Mouse (Mus musculus) kidney, adult 11 months (tissue): ENCODE measurements at regions not wholly inside any gene's neighbourhood (a gene's known extent, or its start where the extent isn't known, plus 50 kb on each side); places are given as distances from the start of the nearest gene placed in this dataset.

Experiments used
- DNase-seq: peaks from one replicate; pipeline ENCODE4 v3.0.0; 2022

DNA sequence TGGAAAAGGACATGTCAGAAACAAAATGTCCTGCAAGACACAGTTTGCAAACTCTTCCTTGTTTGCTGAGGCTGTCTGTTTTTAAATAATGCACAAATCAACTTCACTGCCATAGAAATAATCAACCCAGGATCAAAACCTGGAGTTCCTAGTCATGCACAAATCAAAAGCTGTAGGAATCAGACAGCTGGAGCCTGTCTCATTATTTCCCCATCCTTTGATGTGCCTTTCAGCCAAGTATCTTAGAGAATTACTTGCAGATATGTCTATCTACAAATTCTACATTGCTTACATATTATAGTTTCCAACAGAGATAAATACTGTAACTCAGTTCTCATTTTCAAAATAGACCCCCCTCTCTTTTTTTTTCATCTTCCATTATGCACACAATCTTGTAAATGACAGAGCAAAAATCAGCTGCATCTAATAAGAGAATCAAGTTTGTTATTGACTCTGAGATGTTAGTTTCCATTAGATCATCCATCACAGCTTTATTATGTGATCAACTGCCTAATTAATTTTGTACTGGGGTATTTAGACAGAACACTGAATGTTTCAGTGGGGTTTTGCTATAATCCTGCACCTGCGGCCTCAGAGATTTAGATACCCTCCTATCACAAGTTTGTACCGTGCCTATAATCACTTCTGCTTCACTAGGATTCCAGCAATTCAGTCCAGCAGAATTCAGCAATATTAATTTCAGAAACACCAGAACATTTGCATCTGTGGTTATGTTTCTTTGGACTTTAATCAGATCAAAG, 798.9 kb upstream of the Tenm2 start:
- no peak for DNase-seq

DNA sequence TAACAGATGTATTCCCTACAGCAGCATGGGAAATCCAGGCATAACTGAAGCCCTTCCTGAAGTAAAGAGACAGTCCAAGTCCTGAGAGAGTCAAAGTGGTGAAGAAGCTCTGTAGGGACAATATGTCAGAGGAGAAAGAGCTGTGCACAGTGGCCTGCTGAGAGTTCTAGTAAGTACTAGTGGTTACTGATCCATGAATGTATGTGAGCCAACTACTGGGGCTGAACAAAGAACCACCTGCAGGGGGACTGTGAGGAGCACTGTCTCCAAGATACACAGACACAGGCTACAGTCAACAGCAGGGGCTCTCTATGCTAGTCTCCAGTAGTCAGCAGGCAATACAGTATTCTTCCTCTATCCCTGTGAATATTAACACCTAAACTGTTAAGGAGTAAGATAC, 785.9 kb upstream of the Tenm2 start:
- DNase-seq: no peak

DNA sequence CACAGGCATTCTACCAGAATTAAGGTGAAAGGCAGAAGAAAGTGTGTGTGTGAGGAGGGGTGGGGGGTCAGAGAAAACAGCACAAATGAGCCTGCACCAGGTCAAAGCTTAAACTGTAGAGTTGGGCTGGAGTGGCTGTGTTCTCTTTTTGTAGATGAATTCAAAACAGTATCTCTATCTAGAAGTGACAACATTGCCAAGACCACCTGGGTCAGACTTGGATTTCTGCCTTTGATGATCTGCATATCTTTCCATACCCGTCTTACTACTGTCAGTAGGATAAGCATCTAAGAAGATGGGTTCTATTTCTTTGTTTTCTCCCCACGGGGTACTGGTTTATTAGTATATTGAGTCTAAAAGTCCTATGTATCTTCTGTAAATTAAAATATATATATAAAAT, 742.4 kb upstream of the Tenm2 start:
- DNase-seq: no peak

DNA sequence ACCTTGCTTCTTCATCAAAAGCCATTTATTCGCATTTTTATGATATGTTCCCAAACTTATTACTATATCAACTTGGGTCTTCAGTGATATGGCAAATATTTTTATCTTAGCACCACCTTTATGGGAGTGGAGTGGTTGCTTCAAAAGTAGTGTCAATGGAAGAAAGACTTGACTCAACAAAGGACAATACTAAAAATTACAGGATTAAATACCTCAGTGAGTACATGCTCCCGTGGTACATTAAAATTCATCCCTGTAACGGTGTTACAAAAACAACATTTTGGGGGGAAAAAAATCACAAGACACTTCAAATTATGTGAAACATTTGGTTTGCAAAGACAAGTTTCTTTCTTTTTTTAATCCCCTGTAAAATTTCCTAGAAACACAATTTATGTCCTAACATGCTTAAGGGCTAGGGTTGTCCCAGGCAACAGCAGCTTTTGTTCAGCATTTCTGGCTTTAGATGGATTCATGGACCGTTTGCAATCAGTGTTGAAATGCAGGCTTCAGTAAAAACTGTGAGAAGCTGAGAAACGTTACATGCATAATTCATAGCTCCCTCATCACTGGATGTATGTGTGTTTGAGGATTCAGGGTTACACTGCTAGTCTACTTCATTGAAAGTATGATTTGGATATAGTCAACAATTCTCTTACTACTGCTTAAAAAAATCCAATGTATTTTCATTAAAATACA, 700.8 kb upstream of the Tenm2 start:
- DNase-seq: no peak

DNA sequence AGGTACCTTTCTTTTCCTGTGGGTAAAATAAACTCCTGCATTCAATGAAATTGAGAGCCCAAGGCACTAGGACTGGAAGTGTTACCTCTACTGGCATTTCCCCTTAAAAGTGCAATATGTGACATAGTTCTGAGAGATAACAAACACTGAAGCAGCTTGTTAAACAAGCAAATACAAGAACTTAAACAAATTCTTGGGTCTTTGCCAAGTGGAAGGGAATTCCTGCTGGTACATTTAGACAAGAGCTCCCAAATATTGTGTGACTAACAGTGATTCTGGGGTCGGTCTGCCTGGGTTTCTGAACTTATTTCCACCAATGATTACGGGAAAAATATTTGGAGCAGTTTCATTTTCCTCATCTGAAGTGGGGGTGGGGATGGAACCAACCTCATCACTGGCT, 677.4 kb upstream of the Tenm2 start:
- no peak for DNase-seq

DNA sequence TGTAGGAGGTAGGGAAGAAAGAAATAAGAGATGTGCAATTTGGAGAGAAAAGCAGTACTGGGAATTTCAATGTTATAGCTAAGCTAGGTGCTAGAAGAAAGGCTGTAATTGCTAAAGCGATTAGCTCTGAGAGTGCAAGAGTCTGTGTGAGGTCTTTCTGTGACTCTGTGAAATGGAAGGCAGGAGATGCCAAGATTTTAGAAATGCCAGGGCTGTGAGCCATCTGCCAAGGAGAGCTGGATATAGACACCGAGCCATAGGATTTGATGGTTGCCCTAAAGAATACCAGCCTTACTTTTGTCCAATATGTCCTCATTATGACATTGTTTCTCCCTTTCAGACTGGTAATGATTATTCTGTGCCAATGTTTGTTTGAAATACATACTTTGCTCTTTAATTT, 669.2 kb upstream of the Tenm2 start:
- DNase-seq: no peak

DNA sequence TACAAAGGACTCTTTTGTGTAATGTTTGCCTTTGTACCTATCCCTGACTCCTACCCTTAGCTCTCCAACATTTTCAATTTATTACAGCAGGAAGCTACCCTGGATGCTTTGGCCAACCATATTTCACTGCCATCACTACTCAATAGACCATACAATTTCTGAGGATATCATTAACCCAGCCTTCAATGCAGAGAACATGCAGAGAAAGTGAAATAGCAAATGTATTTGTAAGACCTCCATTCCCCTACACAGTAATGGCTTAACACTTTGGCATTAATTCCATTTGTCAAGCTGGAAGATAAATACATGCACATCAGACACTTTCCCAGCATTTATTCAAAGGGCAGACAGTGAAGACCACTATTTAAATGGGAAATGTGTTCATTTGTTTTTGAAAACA, 661.9 kb upstream of the Tenm2 start:
- no peak for DNase-seq

DNA sequence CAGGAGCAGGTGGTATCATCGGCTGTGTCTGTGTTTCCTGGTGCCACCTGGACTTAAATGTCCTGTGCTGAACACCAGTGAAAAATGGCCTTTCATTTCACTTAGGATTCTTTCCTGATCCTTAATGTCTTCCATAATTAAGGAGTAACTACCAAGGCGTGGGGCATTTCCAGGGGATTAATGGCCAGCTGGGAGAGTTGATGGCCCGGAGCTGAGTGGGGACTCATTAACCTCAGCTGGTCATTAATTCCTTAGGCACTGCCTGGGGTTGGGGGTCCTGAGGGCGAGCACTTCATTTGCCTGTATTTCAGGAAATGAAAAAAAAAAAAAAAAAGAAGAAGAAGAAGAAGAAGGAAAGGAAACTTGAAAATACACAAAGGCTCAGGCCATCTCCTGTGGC, 647.0 kb upstream of the Tenm2 start:
- no peak for DNase-seq

DNA sequence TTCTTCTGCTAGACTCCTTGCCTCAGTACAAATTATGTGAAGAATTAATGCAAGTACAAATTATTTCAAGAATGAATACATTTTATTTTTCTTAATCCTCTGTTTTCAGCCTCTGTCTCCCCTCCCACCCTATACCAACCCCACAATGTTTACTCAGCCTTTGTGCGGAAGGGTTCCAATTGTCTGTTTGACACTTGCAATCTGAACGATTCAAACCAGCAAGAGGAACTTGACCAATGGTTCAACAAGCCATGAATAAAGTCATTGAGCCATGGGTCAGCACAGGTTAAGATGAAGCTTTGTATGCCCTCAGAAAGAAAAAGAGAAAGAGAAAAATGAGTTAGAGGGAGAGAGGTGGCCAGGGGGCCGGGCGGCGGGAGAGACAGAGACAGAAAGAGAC, 601.5 kb upstream of the Tenm2 start:
- DNase-seq: no peak

DNA sequence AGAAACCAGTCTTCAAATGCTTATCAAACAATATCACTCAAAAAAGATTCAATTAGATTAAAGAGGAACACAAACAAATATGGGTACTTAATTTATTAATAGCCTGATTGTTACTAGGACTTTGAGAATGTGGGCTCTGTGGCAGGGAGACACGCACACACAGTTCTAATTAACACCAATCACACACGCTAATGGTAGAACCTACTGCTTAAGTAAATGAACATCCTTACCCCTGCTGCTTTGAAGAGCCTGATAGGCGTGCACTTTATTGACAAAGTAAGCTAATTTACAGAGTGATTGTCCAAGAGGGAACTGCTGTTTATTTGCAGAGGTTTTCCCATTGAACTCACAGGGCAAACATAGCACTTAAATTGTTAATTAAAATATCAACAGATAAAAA, 595.2 kb upstream of the Tenm2 start:
- DNase-seq: no peak

DNA sequence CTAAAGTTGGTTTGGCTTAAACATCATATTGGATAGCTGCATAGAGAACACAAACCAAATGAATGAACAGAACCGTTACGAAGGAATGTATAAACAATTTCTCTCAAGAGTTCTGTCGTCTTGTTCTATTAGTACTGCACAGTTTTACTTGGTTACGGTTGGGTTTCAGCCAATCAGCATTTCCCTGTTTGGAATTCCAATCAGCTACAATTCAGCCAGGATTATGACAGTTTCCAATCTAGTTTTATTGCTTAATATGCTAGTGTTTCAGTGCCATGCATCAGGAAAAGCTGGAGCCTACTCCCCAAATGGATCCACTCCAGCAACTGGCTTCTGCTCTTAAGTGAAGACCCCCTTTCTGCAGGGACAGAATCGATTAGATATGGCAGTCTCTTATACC, 571.0 kb upstream of the Tenm2 start:
- no peak for DNase-seq

DNA sequence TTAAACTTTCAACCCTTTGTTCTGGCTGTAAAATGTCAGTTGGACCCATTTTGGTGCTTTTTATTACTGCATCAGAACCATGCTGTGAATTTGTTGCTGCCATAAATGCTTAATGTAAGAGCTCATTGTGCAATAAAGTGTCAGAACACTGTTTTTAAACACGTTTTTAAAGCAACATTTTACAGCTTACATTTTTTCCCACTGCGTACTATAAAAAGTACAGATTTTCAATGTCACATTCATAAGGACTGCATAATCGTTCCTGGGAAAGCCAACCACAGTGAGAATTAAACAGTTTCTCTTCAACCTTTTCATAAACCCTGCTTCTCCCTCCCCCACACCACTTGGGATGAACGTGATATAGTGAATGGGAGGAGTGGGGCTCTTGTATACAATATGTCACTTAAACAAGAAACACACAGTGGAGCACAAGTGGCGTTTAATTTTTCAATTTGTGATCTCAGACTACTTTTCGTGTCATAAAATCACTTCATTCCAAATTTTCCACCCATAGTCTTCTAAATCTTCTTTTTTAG, 563.1 kb upstream of the Tenm2 start:
- DNase-seq: no peak

DNA sequence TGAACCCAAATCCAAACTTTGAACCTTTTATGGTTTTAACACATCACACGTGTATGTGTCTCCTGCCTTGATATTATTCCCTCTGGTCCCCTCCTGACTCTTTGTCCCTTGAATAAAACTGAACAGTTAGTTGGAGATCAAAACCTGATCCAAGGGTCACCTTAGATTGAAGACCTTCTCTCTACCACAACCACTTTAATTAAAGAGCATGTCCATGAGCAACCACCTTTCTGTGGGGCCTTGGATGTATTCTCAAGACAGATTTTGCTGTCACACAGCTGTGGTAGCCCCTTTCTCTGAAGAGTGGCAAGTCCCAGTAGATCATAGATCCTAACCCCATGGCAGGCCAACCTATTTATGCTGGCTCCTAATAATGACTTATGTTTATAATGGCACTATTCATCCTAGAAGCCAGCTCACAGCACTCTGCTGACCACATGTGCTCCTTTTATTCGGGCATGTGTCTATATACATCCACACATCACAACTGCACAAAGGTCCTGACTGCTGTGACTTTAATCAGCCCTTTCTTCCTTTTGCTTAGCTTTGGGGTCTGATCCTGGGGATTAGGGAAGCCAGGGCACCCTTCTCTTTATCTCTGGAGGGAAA, 536.8 kb upstream of the Tenm2 start:
- DNase-seq: no peak

DNA sequence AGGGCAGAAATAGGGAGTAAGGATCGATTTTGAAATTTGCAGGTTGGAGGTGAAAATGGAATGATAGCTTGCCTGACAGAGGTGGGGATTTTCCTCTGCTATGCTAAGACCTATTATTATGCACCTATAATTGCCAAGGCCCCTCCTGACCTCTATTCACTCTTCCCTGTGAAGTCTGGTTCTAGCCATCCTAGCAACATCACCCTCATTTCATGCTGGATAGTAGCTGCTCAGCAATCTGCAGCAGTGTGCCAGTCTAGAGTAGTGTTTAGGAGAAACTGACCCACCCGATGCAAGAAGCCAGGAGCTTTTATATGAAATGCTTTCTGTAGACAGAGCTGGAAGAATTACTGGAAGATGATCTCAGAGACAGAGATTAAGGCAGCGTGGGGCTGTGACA, 535.1 kb upstream of the Tenm2 start:
- no peak for DNase-seq

DNA sequence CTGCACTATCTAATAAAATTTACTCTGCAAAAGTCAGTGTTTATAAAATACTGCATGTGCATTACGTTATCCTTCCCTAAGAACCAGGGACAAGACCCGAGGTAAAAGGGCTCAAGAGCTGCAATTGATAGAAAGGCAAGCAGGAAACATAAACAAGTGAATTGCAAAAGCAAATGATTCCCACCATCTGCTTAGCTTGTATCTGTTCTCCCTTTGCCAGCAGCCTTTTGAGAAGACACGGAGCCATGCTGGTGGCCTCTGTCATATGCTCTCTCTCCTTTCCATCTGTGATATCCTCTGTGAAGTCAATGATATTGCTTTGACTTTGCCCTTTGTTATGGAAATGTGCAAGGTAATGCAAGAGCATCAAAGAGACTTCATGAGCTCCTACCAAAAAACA, 532.4 kb upstream of the Tenm2 start:
- no peak for DNase-seq

DNA sequence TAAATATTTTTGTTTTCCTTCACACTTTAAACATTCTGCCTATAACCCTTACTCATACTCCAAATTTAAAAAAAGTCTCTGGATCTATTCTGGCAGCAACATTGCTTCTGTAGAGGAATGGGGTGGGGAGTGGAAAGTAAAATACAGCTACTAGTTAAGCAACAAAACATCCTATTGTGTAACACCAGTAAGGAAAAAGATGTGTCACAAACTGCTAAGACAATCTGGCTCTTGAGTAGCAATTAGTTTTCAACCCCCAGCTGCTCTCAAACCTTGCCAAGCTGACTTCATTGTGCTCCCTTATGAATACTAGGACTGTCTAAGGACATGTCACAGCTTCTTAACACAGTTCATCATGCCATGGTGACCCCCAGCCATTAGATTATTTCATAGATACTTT, 500.2 kb upstream of the Tenm2 start:
- DNase-seq: no peak

DNA sequence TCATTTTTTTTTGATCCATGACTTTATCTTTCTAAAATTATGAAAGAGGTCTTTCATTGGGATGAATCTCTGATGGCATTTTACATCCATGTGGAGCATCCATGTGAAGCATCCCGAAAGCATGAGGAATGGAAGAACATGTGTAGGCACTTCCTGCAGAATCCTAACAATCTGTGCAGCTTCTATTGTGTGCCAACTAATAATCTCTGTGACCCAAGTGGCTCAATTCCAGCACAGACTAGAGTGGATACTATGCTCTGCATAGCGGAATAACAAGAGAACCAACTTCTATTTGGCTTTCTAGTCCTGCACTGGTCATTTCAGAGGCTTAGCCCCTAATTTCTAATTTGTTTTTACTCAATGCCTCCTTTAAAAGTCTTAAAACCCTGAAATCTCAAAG, 499.7 kb upstream of the Tenm2 start:
- DNase-seq: no peak

DNA sequence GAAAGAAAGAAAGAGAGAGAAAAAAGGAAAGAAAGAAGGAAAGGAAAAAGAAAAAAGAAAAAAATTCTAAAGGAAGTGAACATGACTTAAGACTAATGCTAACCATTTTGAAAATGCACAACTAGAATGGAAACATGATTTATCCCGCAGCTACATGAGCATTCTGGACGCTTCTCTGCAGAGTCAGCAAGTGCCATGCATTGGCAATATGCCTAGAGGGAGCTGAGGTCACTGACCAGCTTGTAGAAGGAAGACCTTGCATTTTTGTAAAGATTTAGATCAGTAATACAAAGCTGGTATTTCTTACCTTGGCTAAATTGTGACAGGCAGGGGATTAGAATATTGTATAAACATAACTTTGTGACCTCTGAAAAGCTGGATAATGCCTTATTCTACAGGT, 461.2 kb upstream of the Tenm2 start:
- DNase-seq: peak; percentile 5

DNA sequence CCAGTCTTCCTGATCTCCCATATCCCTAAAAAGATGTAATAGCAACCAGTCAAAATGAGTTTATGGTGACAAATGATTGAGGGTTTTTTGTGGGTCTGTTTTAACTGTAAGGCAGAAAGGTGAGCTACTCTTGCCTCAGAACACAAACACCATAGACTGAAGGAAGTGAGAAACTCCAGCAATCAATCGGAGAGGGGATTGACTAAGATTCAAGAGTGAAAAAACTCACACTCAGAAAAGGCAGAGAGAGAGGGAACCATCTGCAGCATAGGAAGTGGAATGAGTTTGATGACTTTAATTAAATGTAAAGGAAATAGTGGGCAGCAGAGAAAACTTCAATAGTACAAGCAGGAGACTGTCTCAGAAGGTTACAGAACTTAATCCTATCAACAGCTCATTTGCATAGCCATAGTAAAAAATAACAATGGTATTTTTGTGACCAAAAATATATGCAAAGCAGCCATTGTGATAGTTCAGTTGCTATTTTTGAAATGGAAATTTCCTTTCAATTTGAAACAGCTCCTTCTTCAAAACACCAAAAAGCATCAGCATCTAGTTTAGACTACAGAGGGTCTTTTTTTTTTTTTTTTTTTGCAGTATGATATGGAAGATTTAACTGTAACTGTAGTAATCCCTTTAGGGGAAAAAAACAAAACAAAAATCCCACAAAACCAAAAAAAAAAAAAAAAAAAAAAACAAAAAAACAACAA, 442.9 kb upstream of the Tenm2 start:
- no peak for DNase-seq

DNA sequence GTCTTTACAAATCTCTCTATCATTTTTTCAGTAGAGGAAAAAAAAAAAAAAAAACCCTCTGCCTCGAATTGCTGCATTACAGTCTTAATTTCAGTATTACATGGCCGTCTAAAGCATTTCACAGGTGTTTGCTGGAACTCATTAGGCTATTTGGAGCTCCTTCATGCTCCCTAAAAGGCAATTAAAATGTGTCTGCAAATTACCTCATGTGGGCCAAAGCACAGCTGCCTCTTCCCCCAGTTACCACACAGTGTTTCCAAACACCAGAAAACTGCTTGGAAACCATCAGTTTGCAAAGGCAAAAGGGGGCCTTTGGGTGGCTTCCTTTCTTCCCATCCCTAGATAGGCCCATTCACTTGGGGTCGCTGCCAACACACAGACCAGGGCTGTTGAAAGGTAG, 435.6 kb upstream of the Tenm2 start:
- DNase-seq: no peak

DNA sequence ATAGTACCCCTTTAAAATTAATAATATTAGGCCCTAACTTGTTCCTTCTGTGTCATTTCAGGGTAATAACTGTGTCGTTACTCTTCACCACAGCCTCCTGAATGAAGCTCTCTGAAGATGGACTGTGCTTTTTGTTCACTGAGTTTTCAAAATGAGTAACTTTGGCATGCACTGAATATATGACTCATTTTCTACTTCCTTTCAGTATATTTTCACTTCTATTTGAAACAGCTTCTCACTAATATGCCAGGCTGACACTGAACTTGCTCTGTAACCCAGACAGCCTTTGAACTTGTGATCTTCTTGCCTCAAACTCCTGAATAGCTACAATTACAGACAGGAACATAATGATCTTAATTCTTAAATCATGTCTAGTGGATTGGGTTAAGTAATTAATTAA, 431.2 kb upstream of the Tenm2 start:
- DNase-seq: no peak

DNA sequence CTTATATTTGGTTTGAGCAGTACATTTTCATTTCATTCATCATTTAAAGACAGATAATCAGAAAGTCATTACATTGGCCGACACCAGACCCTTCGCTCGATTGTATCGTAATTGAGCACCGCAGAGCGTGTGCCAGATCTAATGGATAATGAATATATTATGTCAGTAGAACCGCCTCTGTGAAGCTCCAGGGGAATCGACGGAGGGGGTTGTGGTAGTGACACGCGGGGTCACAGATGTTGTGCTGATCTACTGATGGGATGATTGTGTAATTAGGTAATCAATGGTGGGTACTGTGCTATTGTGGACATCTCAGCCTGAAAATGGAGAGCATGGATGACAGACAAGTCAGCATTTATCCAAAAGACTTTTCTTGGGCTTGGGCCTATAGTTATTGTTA, 414.3 kb upstream of the Tenm2 start:
- no peak for DNase-seq

DNA sequence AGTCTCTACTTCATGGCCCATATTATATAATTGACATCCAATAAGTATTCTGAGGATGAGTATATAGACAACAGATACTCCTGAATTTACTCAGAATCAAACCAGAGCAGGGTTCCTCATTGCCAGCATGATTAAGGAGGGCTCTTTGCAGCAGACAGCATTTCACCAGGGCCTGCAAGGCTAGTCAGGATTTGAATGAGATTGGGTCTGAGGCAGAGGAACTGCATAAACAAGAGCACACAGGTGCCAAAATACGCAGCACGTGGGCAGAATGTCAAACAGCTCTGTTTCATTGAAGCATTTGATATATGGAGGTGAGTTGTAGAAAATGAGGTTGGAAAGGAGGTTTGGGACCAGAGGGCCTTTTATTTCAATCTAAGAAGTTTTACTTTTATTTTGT, 387.5 kb upstream of the Tenm2 start:
- no peak for DNase-seq

DNA sequence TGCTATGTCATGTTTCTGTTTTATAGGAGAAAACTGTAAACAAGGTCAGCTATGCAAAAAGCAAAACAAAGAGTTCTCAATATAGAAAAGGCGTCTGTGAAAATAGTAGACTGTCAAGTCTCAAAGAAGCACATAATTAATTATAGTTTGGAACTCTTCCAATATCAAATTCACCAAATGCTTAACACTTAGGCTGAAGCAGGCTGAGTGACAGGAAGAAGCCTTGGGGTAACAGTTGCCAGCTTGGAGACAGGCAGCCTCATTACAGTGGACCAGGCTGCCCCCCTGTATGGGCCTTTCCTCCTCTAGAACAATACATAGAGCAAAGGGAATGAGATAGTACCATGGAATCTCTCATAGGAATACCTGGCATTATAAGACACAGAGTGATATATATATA, 364.8 kb upstream of the Tenm2 start:
- no peak for DNase-seq
